Mouse (Mus musculus) ES-Bruce4 (cell line): ENCODE measurements around the gene Baiap2l1. TPM values are rescaled to one million over a fixed set of nuclear protein-coding genes. Genes with fewer than 3 reads are reported as not detected.

Source experiments
- H3K27ac ChIP-seq: 2 replicates; pipeline ENCODE4 v1.5.1; 2012; ENCODE audit warnings: low read length, inconsistent platforms; ENCODE audit not compliant: insufficient read depth
- H3K27me3 ChIP-seq: 2 replicates; pipeline ENCODE4 v1.6.1; 2012; ENCODE audit warnings: mild to moderate bottlenecking, low read length, inconsistent platforms; ENCODE audit not compliant: control insufficient read depth, poor library complexity, insufficient read depth, severe bottlenecking
- H3K36me3 ChIP-seq: 2 replicates; pipeline ENCODE4 v1.6.1; 2012; ENCODE audit warnings: inconsistent platforms, mild to moderate bottlenecking, low read length, moderate library complexity; ENCODE audit not compliant: control insufficient read depth, poor library complexity, insufficient read depth, severe bottlenecking
- H3K4me1 ChIP-seq: one replicate; pipeline ENCODE4 v1.8.1; 2011; ENCODE audit warnings: low read length; ENCODE audit not compliant: control insufficient read depth, insufficient read depth
- H3K4me3 ChIP-seq: 2 replicates; pipeline ENCODE4 v1.5.1; 2011; ENCODE audit warnings: low read depth, mild to moderate bottlenecking, low read length
- H3K9ac ChIP-seq: 2 replicates; pipeline ENCODE4 v1.6.1; 2012; ENCODE audit warnings: low read depth, mild to moderate bottlenecking, inconsistent platforms; ENCODE audit not compliant: poor library complexity, severe bottlenecking
- H3K9me3 ChIP-seq: replicated peaks from 2 replicates; pipeline ENCODE4 v1.6.1; 2012; ENCODE audit warnings: mild to moderate bottlenecking, low read length, inconsistent platforms; ENCODE audit not compliant: control insufficient read depth, poor library complexity, insufficient read depth, severe bottlenecking
- CTCF ChIP-seq: IDR thresholded peaks from one replicate; pipeline ENCODE4 v1.8.1; 2011; ENCODE audit warnings: low read depth, low read length
- EP300 ChIP-seq: IDR thresholded peaks from 2 replicates; pipeline ENCODE4 v1.6.1; 2011; ENCODE audit warnings: low read depth, low read length; ENCODE audit not compliant: insufficient read depth
- POLR2A ChIP-seq: IDR thresholded peaks from one replicate; pipeline ENCODE4 v1.8.1; 2011; ENCODE audit warnings: low read length; ENCODE audit not compliant: insufficient read depth
- polyA plus RNA-seq: library from polyadenylated mRNA; stranded (reverse); fragments of >200 nt; gene quantifications from 2 replicates; pipeline ENCODE4 v1.2.4, GENCODE M21; 2011; ENCODE audit warnings: low read depth; ENCODE audit not compliant: missing spikeins, insufficient read depth, insufficient read length

The Baiap2l1 gene
- polyA plus RNA-seq, 1 experiment, result 18.2 TPM

- Histone ChIP-seq H3K27me3 (no peaks in the 10 kb centered on the region), H3K4me1 (no peaks in the 10 kb centered on the region), H3K9me3 (no peaks in the 10 kb centered on the region), H3K27ac (no peak overlapping the region), H3K36me3 (no peaks in the 10 kb centered on the region; the same call in 1 of the 2 replicates), H3K9ac (no peak overlapping the region), H3K4me3 (no peak overlapping the region)
- TF ChIP-seq POLR2A (no peak), EP300 (no peak)
These were observed 78.0 kb downstream of the Baiap2l1 start for GRCm38 (mm10) chr5:144279926-144280325.

- no peak overlapping the region for H3K4me3 ChIP-seq
- no peaks in the 10 kb centered on the region; the same call in 1 of the 2 replicates for H3K36me3 ChIP-seq
- H3K9ac ChIP-seq, result no peak overlapping the region
- H3K27ac ChIP-seq, result no peak overlapping the region
- TF ChIP-seq CTCF (no peak), EP300 (no peak), POLR2A (no peak)
- H3K4me1 ChIP-seq, result no peaks in the 10 kb centered on the region
- no peaks in the 10 kb centered on the region for H3K9me3 ChIP-seq
- no peaks in the 10 kb centered on the region for H3K27me3 ChIP-seq
These were observed 78.8 kb downstream of the Baiap2l1 start for GRCm38 (mm10) chr5:144279081-144279541.

- Histone ChIP-seq H3K4me1 (no peaks in the 10 kb centered on the region), H3K27ac (no peak overlapping the region), H3K27me3 (no peaks in the 10 kb centered on the region), H3K4me3 (no peak overlapping the region), H3K9ac (no peak overlapping the region), H3K36me3 (no peaks in the 10 kb centered on the region; the same call in 1 of the 2 replicates), H3K9me3 (no peaks in the 10 kb centered on the region)
- TF ChIP-seq POLR2A, result no peak
- TF ChIP-seq EP300, result no peak
- no peak for TF ChIP-seq CTCF
These were observed 79.4 kb downstream of the Baiap2l1 start for GRCm38 (mm10) chr5:144278374-144278960.

GRCm38 (mm10) chr5:144276898-144277630 lies 80.8 kb downstream of the Baiap2l1 start:
- Histone ChIP-seq H3K27me3 (no peaks in the 10 kb centered on the region), H3K9ac (no peak overlapping the region)
- TF ChIP-seq POLR2A (no peak), EP300 (no peak), CTCF (no peak)

GRCm38 (mm10) chr5:144274904-144275303 lies 83.0 kb downstream of the Baiap2l1 start:
- Histone ChIP-seq H3K27me3 (no peaks in the 10 kb centered on the region), H3K9me3 (no peaks in the 10 kb centered on the region), H3K4me1 (no peaks in the 10 kb centered on the region), H3K36me3 (no peaks in the 10 kb centered on the region; the same call in 1 of the 2 replicates), H3K27ac (no peak overlapping the region), H3K9ac (no peak overlapping the region), H3K4me3 (no peak overlapping the region)
- TF ChIP-seq CTCF (no peak), POLR2A (no peak), EP300 (no peak)

More at GRCm38 (mm10) chr5:144276898-144277630, 80.8 kb downstream of the Baiap2l1 start:
- Histone ChIP-seq H3K4me3 (no peak overlapping the region), H3K27ac (no peak overlapping the region), H3K9me3 (no peaks in the 10 kb centered on the region), H3K4me1 (no peaks in the 10 kb centered on the region), H3K36me3 (no peaks in the 10 kb centered on the region; the same call in 1 of the 2 replicates)

- TF ChIP-seq CTCF (no peak), POLR2A (no peak), EP300 (no peak)
- Histone ChIP-seq H3K9me3 (no peaks in the 10 kb centered on the region), H3K27me3 (no peaks in the 10 kb centered on the region), H3K4me3 (no peak overlapping the region), H3K27ac (no peak overlapping the region), H3K36me3 (no peaks in the 10 kb centered on the region), H3K9ac (no peak overlapping the region), H3K4me1 (no peaks in the 10 kb centered on the region)
These were observed 86.1 kb downstream of the Baiap2l1 start for GRCm38 (mm10) chr5:144271772-144272171.
